Mouse (Mus musculus) urinary bladder, postnatal 14 days (tissue): ENCODE results near the gene Rhox12.

Experiments used
- DNase-seq: peaks from one replicate; pipeline ENCODE4 v3.0.0; 2021; ENCODE audit warnings: low spot score

Rhox12 gene

DNA sequence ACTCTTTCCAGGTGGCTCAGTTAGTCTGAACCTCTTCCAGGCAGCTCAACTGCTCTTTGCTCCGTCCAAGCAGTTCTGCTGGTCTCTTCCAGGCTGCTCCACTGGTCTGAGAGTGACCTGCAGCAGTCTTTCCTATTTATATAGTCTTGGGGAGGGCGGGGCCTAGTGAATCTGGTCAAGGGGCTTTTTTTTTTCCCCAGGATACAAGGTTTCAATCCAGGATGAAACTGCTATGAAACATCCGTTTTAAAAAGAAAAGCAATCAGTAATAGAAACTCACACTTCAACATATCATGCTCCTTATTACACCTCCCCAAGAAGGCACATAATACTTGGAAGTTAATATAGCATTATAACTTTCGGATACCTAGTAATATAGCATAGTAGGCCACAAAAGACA, at the start of gene Rhox12:
Gene Rhox12, minus strand, starts transcription at position 101 of the 400 bp plus-strand sequence.
- DNase-seq, result no peak

DNA sequence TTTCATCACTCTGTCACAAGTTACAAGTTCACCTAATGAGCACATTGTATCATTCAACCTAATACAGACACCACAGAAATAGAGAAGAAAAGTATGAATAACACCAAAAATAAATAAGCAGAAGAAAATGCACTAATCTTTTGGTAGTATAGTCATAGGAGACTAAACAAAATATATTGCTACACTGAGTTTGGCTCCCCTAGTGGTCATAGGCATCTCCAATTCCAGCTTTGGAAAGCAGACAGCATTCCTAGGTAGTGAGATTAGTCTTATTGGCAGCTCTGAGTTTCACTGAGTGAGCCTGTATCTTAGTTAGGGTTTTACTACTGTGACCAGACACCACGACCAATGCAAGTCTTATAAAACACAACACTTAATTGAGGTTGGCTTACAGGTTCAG, 48.4 kb upstream of the Rhox12 start:
- DNase-seq, result no peak

DNA sequence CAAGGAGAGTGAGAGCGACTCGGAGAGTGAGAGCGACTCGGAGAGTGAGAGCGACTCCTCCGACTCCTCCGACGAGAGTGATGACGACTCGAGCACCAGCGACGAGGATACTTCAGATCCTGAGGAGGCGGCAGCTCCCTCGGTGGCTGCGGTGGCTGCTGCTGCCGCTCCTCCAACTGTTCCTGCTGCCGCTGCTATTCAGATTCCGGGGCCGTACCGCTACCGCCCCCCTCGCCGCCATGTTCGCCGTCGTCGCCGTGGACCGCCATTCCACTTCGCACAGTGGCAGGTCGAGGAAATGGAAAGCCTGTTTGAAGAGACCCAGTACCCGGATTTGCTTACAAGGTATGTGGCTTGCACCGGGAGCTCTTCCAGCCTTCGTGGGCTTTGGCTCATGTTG, 10.8 kb upstream of the Rhox12 start:
- no peak for DNase-seq

DNA sequence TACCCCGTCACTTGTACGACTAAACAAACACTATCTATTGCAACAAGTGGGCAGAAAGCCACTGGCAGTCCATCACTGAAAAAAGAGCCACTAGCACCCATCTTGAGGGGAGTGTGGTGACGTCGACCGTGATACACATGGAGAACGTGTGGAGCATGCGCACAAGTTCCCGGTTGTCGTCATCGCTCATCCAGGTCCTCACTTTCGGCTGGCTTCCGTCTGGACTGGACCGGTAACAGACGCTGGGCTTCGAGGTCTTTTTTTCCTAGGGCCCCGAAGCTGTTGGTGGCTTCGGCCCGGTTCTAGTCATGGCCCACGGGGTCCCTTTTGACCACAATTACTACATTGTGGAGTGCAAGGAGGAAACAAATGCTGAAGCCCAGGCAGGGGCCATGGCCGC, 10.3 kb upstream of the Rhox12 start, which contains the start of gene Rhox13:
Gene Rhox13, plus strand, starts transcription at position 238 of the 400 bp plus-strand sequence.
- no peak for DNase-seq

DNA sequence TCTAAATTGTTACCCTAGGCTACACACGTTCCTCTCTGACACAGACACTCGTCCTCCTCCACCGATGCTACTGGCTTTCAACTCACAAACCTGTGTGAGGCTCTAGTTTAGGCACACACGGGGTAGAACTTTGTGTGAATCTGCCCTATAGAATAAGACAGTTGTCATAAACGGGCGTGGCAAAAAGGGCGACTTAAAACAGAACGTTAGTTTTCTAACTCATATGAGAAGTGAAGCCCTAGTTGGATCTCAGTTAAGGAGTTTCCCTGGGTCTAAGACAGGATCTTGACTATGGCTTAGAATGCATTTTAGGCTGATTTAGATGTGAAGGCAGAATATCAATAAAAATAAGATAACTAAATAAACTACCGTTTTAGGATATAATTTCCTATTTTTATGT, 25.7 kb downstream of the Rhox12 start, which contains the start of gene Rhox11:
Gene Rhox11, minus strand, starts transcription at position 101 of the 400 bp plus-strand sequence.
- no peak for DNase-seq

DNA sequence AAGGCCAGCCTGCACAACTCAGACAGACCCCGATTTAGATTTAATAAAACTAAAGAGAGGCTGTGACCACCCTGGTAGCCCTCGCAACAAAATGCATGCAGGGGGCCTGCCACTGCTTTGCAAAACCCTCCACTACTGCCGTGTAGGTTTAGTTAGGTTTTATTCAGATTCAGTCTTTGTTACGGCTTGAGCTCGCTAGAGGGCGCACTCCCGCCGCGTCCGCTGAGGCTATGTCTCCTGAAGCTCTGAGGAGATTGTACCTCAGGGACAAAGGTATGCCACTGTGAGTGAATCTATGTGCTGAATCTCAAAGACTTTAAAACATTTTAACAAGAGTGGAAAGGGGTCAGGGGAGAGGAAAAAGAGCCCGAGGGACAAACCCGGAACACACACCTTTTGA, 26.5 kb downstream of the Rhox12 start:
- DNase-seq, result peak; percentile 44

DNA sequence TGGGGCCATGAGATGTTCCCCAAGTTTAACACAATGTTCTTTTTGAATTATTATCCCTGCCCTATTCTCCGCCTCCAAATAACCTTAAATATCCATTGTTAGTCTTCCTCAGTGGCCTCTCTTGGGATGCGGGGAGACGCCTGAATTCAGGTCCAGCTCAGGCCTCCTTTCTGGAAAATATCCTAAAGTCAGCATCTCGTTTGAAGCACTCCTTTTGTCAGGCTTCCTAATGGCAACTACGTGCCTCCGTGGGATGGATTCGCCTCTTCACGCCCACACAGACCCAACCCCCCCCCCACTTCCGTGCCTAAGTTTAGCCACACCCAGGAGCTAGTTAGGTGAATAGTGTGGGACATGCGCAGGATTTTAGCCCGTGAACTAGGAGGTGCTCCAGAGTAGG, 44.5 kb downstream of the Rhox12 start, which contains the start of gene Rhox10:
Gene Rhox10, plus strand, starts transcription at position 301 of the 400 bp plus-strand sequence.
- no peak for DNase-seq

DNA sequence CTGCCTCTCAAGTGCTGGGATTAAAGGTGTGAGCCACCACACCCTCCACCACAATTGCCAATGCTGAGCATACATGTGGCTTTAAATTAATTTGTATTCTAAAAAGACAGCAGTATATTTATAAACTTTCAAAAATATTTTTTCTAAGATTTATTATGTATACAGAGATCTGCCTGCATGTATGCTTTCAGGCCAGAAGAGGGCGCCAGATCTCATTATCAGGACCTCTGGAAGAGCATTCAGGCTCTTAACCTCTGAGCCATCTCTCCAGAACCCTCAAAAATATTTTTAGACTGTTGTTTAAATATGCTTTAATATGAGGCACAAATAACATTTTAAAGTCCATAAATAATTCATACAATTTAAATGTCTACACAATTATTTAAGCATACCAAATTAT, 49.2 kb downstream of the Rhox12 start:
- DNase-seq, result peak; percentile 4
